Mouse (Mus musculus) heart, postnatal 0 days (tissue): ENCODE measurements around the gene 4930544D05Rik.

Source experiments
- CTCF ChIP-seq: IDR thresholded peaks from 2 replicates; pipeline ENCODE4 v1.5.1; 2016; ENCODE audit warnings: antibody characterized with exemption, control low read depth, low read depth
- EP300 ChIP-seq: IDR thresholded peaks from 2 replicates; pipeline ENCODE4 v1.6.1; 2016; ENCODE audit warnings: antibody characterized with exemption, low read depth

GRCm38 (mm10) chr11:70658942-70659341 is 43.3 kb downstream of the 4930544D05Rik start:
- TF ChIP-seq CTCF (no peak), EP300 (no peak)
